Mouse (Mus musculus): ENCODE results near the gene Med13l.

Gene Med13l

GRCm38 (mm10) chr5:118560385-118561085 lies at the start of gene Med13l:
Gene Med13l, plus strand, starts transcription at chr5:118560679.
- DNase-seq (ENCODE audit: low read depth) = no peak

GRCm38 (mm10) chr5:118510969-118511368 lies 49.5 kb upstream of the Med13l start:
- DNase-seq (ENCODE audit: low read depth) = no peak

GRCm38 (mm10) chr5:118513005-118513404 lies 47.5 kb upstream of the Med13l start:
- DNase-seq (ENCODE audit: low read depth) = no peak

- DNase-seq (ENCODE audit: low read depth) = no peak
Observed at GRCm38 (mm10) chr5:118513629-118514526, 46.6 kb upstream of the Med13l start.

DNA sequence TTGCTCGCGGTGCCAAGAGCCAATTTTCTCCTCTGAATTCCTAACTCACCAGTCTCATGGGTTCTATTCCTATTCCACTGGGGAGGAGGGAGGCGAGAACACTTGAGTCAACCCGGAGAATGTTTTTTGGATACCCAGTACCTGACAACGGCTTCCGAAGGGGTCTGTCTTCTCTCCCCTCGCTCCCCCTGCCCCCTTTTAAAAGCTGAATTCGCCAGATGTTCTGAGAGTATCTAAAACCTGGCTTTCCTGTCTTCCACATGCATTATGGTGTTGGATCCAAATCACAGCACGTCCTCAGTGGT lies 46.0 kb upstream of the Med13l start:
- no peak for DNase-seq (ENCODE audit: low read depth)

- DNase-seq (ENCODE audit: low read depth) = no peak
Observed at GRCm38 (mm10) chr5:118514842-118515241, 45.6 kb upstream of the Med13l start.

- no peak for DNase-seq (ENCODE audit: low read depth)
Observed at GRCm38 (mm10) chr5:118515280-118515721, 45.2 kb upstream of the Med13l start.

DNA sequence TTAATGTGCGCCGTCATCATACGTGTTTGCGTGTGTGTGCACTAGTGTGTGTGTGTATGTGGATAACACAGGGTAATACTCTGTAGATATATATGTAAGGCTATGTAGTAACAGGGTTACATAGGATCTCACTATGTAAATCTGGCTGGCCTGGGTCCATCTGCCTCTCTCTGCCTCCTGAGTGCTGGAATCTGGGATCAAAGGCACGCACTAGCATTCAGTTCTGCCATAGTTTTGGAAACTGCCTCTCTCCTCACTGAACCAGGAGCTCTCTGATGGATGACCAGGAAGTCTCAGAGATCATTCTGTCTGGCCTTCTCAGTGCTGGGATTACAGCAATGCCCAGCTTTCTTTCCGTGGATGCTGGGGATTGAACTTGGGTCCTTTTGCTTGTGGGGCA lies 44.4 kb upstream of the Med13l start:
- DNase-seq (ENCODE audit: low read depth) = no peak

- no peak for DNase-seq (ENCODE audit: low read depth)
Observed at GRCm38 (mm10) chr5:118516470-118516869, 44.0 kb upstream of the Med13l start.

- DNase-seq (ENCODE audit: low read depth) = no peak
Observed at GRCm38 (mm10) chr5:118520457-118520856, 40.0 kb upstream of the Med13l start.

DNA sequence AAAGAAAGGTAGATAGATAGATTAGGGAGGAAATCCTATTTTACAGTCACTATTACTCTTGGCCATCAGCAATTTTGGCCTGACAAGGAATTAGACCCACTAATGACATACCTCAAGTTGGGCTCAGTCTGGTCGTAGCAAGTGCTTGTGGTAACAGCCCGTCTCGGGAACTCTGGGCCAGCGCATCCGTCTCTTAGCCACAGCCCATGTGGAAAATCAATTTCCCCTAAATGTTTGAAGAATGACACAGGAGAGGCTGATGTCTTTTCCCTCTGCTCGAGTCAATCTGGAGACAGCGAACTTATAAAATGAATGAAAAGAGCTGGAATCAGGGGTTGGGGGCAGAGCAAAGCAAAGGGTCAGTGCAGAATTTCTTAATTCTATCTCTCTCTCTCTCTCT lies 36.1 kb upstream of the Med13l start:
- no peak for DNase-seq (ENCODE audit: low read depth)

- no peak for DNase-seq (ENCODE audit: low read depth)
Observed at GRCm38 (mm10) chr5:118525634-118526033, 34.8 kb upstream of the Med13l start.

GRCm38 (mm10) chr5:118526504-118526903 lies 34.0 kb upstream of the Med13l start:
- no peak for DNase-seq (ENCODE audit: low read depth)

- DNase-seq (ENCODE audit: low read depth) = no peak
Observed at GRCm38 (mm10) chr5:118529241-118529640, 31.2 kb upstream of the Med13l start.

DNA sequence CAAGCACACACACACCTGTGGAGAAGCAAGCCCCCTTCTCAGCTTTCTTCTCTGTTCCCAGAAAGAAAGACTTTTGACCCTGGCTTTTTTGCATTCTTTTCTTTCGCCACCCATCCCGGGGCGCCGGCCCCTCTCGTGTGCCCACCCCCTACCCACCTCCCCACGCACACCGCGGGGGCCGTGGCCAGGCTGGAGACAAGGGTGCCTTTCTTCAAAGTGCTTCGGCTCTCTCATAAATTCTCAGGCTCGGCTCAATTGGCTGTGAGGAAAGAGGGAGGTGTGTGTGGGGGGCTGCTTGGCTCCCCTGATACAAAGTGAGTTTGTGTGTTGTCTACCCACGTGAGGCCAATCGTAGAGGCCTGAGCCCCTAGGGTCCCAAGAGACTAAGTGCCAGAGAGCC lies 28.4 kb upstream of the Med13l start:
- no peak for DNase-seq (ENCODE audit: low read depth)

DNA sequence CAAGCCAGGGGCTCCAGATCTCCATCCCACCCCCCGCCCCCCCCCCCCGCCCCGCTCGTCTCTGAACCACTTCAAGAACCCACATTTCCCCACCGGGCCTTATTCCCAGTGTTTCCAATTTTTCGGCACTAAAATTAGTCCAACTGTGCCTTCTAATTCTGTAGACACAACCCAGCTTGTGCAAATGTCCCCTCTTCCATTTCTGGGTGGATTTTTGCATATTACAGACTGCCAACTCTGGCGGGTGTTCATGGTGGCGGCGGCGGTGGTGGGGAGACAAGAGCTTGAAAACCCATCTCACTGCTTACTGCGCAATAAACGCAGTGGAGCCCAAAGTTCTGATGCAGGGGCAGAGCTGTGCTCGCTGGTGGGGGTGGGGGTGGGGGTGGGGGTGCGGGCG lies 27.8 kb upstream of the Med13l start:
- DNase-seq (ENCODE audit: low read depth) = no peak

GRCm38 (mm10) chr5:118534407-118534921 lies 26.0 kb upstream of the Med13l start:
- DNase-seq (ENCODE audit: low read depth) = no peak

DNA sequence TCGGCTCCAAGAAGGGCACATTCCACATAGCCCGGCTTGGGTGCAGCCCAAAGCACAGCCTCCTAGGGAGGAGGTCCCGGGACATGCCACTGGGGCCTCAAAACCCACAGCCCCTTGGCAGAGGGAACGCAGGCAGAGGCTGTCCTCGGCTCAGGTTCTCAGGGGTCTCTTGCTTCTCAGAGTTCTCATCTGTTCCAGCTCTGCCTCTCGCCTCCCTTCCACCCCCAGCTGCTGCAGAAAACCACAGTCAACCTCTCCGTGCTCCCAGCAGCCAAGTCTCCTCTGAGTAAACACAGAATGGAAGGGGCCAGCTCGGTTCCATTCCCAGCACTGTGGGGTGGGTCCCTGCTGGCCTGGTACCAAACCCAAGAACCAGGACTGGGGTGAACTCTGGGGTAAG lies 25.3 kb upstream of the Med13l start:
- DNase-seq (ENCODE audit: low read depth) = no peak

DNA sequence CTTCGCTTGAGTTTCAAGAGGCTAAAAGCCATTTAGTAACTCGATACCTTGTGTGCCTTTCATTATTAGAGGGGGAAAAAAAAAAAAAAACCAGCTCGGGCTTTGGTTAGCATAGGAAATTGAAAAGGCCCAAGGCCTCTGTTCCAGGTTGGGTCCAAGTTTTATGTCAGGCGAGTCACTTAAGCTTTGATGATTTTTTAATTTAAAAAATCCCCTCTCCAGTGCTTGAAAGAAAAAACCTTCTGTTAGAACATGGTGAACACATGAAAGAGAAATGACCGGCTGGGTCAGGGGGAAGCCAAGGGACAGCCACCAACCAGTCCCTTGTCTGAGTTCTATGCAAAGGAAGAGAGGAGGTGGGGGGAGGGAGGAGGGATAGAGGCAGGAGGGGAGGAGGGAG lies 22.0 kb upstream of the Med13l start:
- no peak for DNase-seq (ENCODE audit: low read depth)

DNA sequence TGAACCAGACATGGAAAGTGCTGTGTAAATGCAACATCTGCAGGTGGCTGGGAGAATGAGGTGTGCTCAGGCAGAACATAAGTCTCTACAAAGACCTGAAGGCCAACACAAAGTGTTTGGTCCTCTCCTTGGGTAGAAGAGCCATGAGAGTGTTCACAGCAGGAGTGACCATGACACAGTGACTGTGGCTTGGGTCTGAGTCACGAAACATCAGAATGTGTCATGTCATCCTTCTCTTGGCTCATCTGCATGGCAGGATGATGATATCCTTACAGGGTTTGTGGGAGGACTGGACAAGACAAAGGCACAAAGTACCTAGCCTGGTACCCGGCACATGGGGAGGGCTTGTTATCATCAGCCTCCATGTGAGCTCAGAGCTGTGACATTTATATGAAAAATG lies 16.7 kb upstream of the Med13l start:
- DNase-seq (ENCODE audit: low read depth) = no peak

DNA sequence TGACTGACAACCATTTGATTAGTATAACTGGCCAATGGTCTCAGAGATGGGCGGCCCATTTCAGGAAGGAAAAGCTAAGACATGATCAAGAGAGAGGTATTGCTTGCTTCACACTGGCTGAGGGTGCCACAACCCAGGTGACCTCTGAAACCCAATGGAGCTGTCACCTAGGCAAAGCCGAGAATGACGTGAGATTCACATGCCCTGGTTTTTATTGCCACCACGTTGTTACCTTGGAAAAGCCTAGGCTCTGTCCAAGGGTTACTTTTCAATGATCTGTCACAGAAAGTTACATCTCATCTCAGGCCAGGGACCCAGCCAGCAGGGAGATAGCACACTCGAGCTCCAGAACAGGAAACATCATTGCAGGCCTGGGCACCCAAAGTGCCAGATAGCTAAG lies 10.0 kb upstream of the Med13l start:
- no peak for DNase-seq (ENCODE audit: low read depth)

DNA sequence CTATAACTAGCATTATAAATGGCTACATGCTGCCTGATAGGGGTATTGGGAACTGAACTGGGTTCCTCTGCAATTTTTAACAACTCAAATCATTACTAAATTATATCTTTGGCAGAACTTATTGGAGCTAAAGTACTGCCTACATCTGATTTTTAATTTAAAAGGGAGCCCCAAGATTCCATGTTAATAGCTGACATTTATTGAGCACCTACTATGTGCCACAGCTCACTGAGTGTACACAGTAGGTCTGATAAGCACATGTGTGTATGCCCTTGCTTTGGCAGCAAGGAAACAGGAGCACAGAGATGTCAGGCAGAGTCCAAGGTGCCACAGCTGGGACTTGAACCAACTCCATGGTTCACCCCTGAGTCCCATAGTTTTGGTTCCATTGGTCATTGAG lies 7.2 kb upstream of the Med13l start:
- no peak for DNase-seq (ENCODE audit: low read depth)

DNA sequence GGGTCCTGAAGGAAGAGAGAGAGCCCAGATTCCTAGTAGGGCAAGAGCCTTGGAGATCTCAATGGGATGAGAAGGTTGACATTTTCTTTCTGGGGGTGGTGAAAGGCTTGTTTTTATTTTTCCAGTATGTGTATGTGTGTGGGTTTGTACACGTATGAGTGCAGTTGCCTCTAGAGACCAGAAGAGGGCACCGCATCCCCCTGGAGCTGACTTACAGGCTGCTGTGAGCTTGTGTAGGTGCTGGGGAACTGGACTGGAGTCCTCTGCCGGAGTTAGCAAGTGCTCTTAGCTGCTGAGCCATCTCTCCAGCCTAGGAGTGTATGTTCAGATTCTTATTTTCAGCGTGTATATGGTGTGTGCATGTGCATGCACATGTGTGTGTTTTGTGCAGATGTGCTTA lies 5.2 kb upstream of the Med13l start:
- no peak for DNase-seq (ENCODE audit: low read depth)
